Mouse (Mus musculus) lung, embryonic 15.5 days (tissue): Measurements from ENCODE around the gene Neurl4. TPM values are rescaled to one million over a fixed set of nuclear protein-coding genes. Genes with fewer than 3 reads are reported as not detected.
"Not testable (repeated sequence)": the region's sequence is repeated elsewhere in the genome, so short reads cannot be mapped to it uniquely, and the experiment has no call there.

Experiments
- ATAC-seq: fragments of 200-750 bp; cut with Nextera tagmentation; 2 replicates; pipeline ENCODE4 v1.8.0; 2017; ENCODE audit warnings: moderate number of reproducible peaks, borderline replicate concordance; ENCODE audit not compliant: low FRiP score, low TSS enrichment; ENCODE audit errors: extremely low read depth
- H3K27ac ChIP-seq: fragments of 300-500 bp; sonication (generic); 2 replicates; pipeline ENCODE4 v1.5.1; 2015; ENCODE audit warnings: moderate library complexity, mild to moderate bottlenecking, inconsistent platforms
- H3K27me3 ChIP-seq: fragments of 300-500 bp; sonication (generic); 2 replicates; pipeline ENCODE4 v1.6.1; 2015; ENCODE audit warnings: inconsistent platforms
- H3K36me3 ChIP-seq: fragments of 300-500 bp; sonication (generic); 2 replicates; pipeline ENCODE4 v1.6.1; 2015; ENCODE audit warnings: inconsistent platforms
- H3K4me1 ChIP-seq: fragments of 300-500 bp; sonication (generic); 2 replicates; pipeline ENCODE4 v1.6.1; 2015; ENCODE audit warnings: inconsistent platforms
- H3K4me2 ChIP-seq: fragments of 300-500 bp; sonication (generic); 2 replicates; pipeline ENCODE4 v1.6.1; 2015; ENCODE audit warnings: inconsistent platforms, mild to moderate bottlenecking, moderate library complexity
- H3K4me3 ChIP-seq: fragments of 300-500 bp; sonication (generic); 2 replicates; pipeline ENCODE4 v1.5.1; 2015; ENCODE audit warnings: mild to moderate bottlenecking, inconsistent platforms
- H3K9ac ChIP-seq: fragments of 300-500 bp; sonication (generic); 2 replicates; pipeline ENCODE4 v1.6.1; 2015; ENCODE audit warnings: inconsistent platforms
- H3K9me3 ChIP-seq: fragments of 300-500 bp; sonication (generic); 2 replicates; pipeline ENCODE4 v1.6.1; 2016; ENCODE audit warnings: inconsistent platforms
- WGBS: fragments of 180-500 bp; shearing (Covaris S2); methylation state at CpG from one replicate; pipeline ENCODE4 v1.1.7; 2015; 5-methylcytosine and 5-hydroxymethylcytosine counted together
- polyA plus RNA-seq: library from polyadenylated mRNA; unstranded; fragments of >200 nt; fragmentation: Nextera tagmentation; extraction: Ambion mirVana; gene quantifications from 2 replicates; pipeline ENCODE4 v1.2.1, GENCODE M21; 2015

Neurl4 gene
- polyA plus RNA-seq, 1 experiment from 2014 or later = 7.1 TPM

- peaks cover 1% of the 10 kb centered on the region; the same call in 1 of the 2 replicates for H3K27me3 ChIP-seq
- H3K4me3 ChIP-seq = no peak overlapping the region
- peaks cover 5% of the 10 kb centered on the region for H3K4me1 ChIP-seq
- no peak for ATAC-seq
- no peak overlapping the region for H3K9ac ChIP-seq
- 17% methylated on average over 4 of the region's 4 CpGs for whole genome bisulfite sequencing
- no peaks in the 10 kb centered on the region for H3K36me3 ChIP-seq
- H3K4me2 ChIP-seq = no peak overlapping the region
- H3K27ac ChIP-seq = no peak overlapping the region
- H3K9me3 ChIP-seq = no peaks in the 10 kb centered on the region
These were observed 28.8 kb downstream of the Neurl4 start for GRCm38 (mm10) chr11:69929712-69930111.

GRCm38 (mm10) chr11:69930176-69930575 lies 29.3 kb downstream of the Neurl4 start:
- H3K4me2 ChIP-seq, H3K27ac ChIP-seq, H3K4me3 ChIP-seq, H3K36me3 ChIP-seq, H3K27me3 ChIP-seq, ATAC-seq, H3K9ac ChIP-seq, H3K9me3 ChIP-seq: not testable (repeated sequence)
- H3K4me1 ChIP-seq = peaks cover 10% of the 10 kb centered on the region
- WGBS = 81% methylated on average over 8 of the region's 8 CpGs

- 67% methylated on average over 3 of the region's 3 CpGs for WGBS
- H3K4me3 ChIP-seq = no peak overlapping the region
- no peak overlapping the region for H3K4me2 ChIP-seq
- no peak overlapping the region for H3K27ac ChIP-seq
- ATAC-seq = no peak
- H3K36me3 ChIP-seq = no peaks in the 10 kb centered on the region
- no peaks in the 10 kb centered on the region for H3K9me3 ChIP-seq
- H3K4me1 ChIP-seq = peaks cover 19% of the 10 kb centered on the region
- H3K27me3 ChIP-seq = peaks cover 11% of the 10 kb centered on the region
- H3K9ac ChIP-seq = no peak overlapping the region
These were observed 30.2 kb downstream of the Neurl4 start for GRCm38 (mm10) chr11:69930967-69931537.

- no peak overlapping the region for H3K4me2 ChIP-seq
- peaks cover 19% of the 10 kb centered on the region for H3K27me3 ChIP-seq
- H3K4me3 ChIP-seq = no peak overlapping the region
- H3K36me3 ChIP-seq = no peaks in the 10 kb centered on the region
- H3K4me1 ChIP-seq = peaks cover 26% of the 10 kb centered on the region
- H3K9me3 ChIP-seq = no peaks in the 10 kb centered on the region
- H3K9ac ChIP-seq = no peak overlapping the region
- WGBS = 64% methylated on average over 8 of the region's 8 CpGs
- H3K27ac ChIP-seq = no peak overlapping the region
- no peak for ATAC-seq
These were observed 30.9 kb downstream of the Neurl4 start for GRCm38 (mm10) chr11:69931769-69932168.

- peaks cover 23% of the 10 kb centered on the region for H3K27me3 ChIP-seq
- no peak overlapping the region for H3K9ac ChIP-seq
- no peak overlapping the region for H3K4me3 ChIP-seq
- peaks cover 31% of the 10 kb centered on the region for H3K4me1 ChIP-seq
- 29% methylated on average over 3 of the region's 3 CpGs for WGBS
- H3K36me3 ChIP-seq = no peaks in the 10 kb centered on the region
- H3K27ac ChIP-seq = no peak overlapping the region
- no peak overlapping the region for H3K4me2 ChIP-seq
- ATAC-seq = no peak
- H3K9me3 ChIP-seq = no peaks in the 10 kb centered on the region
These were observed 31.4 kb downstream of the Neurl4 start for GRCm38 (mm10) chr11:69932254-69932653.

- ATAC-seq = no peak
- 54% methylated on average over 4 of the region's 4 CpGs for WGBS
- H3K4me3 ChIP-seq = no peak overlapping the region
- no peaks in the 10 kb centered on the region for H3K36me3 ChIP-seq
- H3K4me1 ChIP-seq = peaks cover 34% of the 10 kb centered on the region
- H3K27ac ChIP-seq = no peak overlapping the region
- no peak overlapping the region for H3K4me2 ChIP-seq
- no peaks in the 10 kb centered on the region for H3K9me3 ChIP-seq
- H3K27me3 ChIP-seq = peaks cover 32% of the 10 kb centered on the region
- no peak overlapping the region for H3K9ac ChIP-seq
These were observed 32.2 kb downstream of the Neurl4 start for GRCm38 (mm10) chr11:69933066-69933465.

GRCm38 (mm10) chr11:69934169-69934568 lies 33.3 kb downstream of the Neurl4 start:
- ATAC-seq = peak; percentile 53; the same call in 1 of the 2 replicates
- Histone ChIP-seq H3K27me3 (peaks cover 40% of the 10 kb centered on the region), H3K4me3 (peak overlapping the region; percentile 15), H3K9me3 (no peaks in the 10 kb centered on the region), H3K4me2 (peak overlapping the region; percentile 99), H3K36me3 (no peaks in the 10 kb centered on the region), H3K9ac (no peak overlapping the region), H3K27ac (no peak overlapping the region), H3K4me1 (peaks cover 34% of the 10 kb centered on the region)
- 0% methylated on average over 18 of the region's 18 CpGs for WGBS

GRCm38 (mm10) chr11:69934681-69935080 lies 33.8 kb downstream of the Neurl4 start:
- Histone ChIP-seq H3K9me3 (no peaks in the 10 kb centered on the region), H3K4me2 (peak overlapping the region; percentile 99), H3K27me3 (peaks cover 40% of the 10 kb centered on the region), H3K9ac (no peak overlapping the region), H3K4me1 (peaks cover 34% of the 10 kb centered on the region), H3K4me3 (peak overlapping the region; percentile 15; the same call in 1 of the 2 replicates), H3K36me3 (no peaks in the 10 kb centered on the region), H3K27ac (no peak overlapping the region)
- ATAC-seq = no peak
- 12% methylated on average over 6 of the region's 6 CpGs for WGBS

GRCm38 (mm10) chr11:69935137-69935879 lies 34.4 kb downstream of the Neurl4 start, which contains the start of gene Ybx2:
TSS of gene Ybx2 (plus strand) at chr11:69935796.
- no peak within 1 kb of the TSS for H3K27ac ChIP-seq
- H3K9ac ChIP-seq = peak within 1 kb of the TSS; percentile 44
- peaks cover 34% of the 10 kb centered on the region for H3K4me1 ChIP-seq
- WGBS = 3% methylated on average over 46 of the region's 62 CpGs
- ATAC-seq = peak; percentile 76
- no peaks in the 10 kb centered on the region for H3K9me3 ChIP-seq
- H3K36me3 ChIP-seq = no peaks in the 10 kb centered on the region
- peak within 1 kb of the TSS; percentile 99 for H3K4me2 ChIP-seq
- H3K4me3 ChIP-seq = peak within 1 kb of the TSS; percentile 53
- peaks cover 40% of the 10 kb centered on the region for H3K27me3 ChIP-seq

- H3K9ac ChIP-seq = peak overlapping the region; percentile 44
- H3K36me3 ChIP-seq = no peaks in the 10 kb centered on the region
- no peak overlapping the region for H3K27ac ChIP-seq
- 1% methylated on average over 30 of the region's 30 CpGs for WGBS
- H3K4me1 ChIP-seq = peaks cover 34% of the 10 kb centered on the region
- no peaks in the 10 kb centered on the region for H3K9me3 ChIP-seq
- H3K4me2 ChIP-seq = peak overlapping the region; percentile 99
- peak overlapping the region; percentile 53 for H3K4me3 ChIP-seq
- no peak for ATAC-seq
- peaks cover 40% of the 10 kb centered on the region for H3K27me3 ChIP-seq
These were observed 35.3 kb downstream of the Neurl4 start for GRCm38 (mm10) chr11:69936156-69936555.

GRCm38 (mm10) chr11:69936714-69937347 lies 36.0 kb downstream of the Neurl4 start:
- H3K4me3 ChIP-seq = peak overlapping the region; percentile 53
- H3K27ac ChIP-seq = no peak overlapping the region
- H3K9me3 ChIP-seq = no peaks in the 10 kb centered on the region
- peaks cover 34% of the 10 kb centered on the region for H3K4me1 ChIP-seq
- H3K9ac ChIP-seq = no peak overlapping the region
- ATAC-seq = no peak
- peaks cover 40% of the 10 kb centered on the region for H3K27me3 ChIP-seq
- WGBS = 22% methylated on average over 9 of the region's 9 CpGs
- H3K4me2 ChIP-seq = peak overlapping the region; percentile 99
- no peaks in the 10 kb centered on the region for H3K36me3 ChIP-seq

GRCm38 (mm10) chr11:69937385-69937784 lies 36.5 kb downstream of the Neurl4 start:
- WGBS = 43% methylated on average over 4 of the region's 4 CpGs
- no peaks in the 10 kb centered on the region for H3K9me3 ChIP-seq
- peaks cover 40% of the 10 kb centered on the region for H3K27me3 ChIP-seq
- no peak overlapping the region for H3K9ac ChIP-seq
- ATAC-seq = no peak
- peaks cover 34% of the 10 kb centered on the region for H3K4me1 ChIP-seq
- H3K36me3 ChIP-seq = no peaks in the 10 kb centered on the region
- peak overlapping the region; percentile 99; the same call in 1 of the 2 replicates for H3K4me2 ChIP-seq
- H3K27ac ChIP-seq = no peak overlapping the region
- H3K4me3 ChIP-seq = no peak overlapping the region
